Mouse (Mus musculus): ENCODE measurements around the gene Atoh1.

Atoh1 gene

DNA sequence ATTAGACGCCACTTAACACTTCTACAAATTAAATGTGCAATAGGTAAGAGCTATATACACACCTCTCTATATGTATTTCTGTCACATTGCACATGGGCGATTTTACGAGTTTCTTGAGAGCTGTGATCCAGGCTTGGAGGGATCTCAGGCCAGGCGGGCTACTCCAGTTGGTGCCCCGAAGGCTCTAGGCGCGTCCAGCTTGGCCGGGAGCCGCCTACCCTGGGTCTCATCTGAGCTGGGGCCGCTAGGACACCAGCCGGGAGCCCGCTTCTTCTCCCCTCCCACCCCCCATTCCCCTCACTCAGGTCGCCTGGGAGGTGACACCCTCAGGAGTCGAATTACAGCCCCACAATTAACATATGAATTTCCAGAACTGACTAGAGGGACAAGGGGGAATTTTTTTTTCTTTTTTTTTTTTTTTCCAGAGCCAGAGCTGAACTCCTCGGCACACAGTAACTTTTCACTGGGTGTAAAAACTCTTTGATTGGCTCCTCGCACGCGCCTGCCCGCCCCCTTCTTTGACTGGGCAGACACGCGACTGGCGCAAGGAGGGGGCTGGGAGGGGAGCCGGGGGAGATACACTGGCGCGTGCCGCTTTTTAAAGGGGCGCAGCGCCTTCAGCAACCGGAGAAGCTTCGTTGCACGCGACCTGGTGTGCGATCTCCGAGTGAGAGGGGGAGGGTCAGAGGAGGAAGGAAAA lies at the start of gene Atoh1:
TSS of gene Atoh1 (plus strand) at position 627 of the 700 bp plus-strand sequence.
- in situ Hi-C loops (cut with MboI, MseI), result no loop called here

DNA sequence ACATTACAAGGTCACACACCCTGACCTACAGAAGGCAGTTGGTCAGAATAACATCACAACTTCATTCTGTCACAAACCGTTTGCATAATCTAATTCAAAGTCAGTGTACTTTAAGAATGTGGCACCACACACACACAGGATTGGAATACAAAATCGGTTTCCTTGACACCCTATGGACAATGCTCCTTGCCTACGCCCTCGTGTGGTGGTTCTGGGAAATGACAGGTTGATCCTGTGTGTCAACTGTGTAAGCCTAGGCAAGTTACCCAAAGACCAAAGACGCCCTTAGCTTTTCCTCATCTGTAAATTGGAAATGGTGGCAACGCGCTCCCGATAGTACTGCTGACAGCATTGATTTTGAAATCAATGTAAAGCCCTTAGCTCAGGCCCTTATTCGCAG lies 45.0 kb upstream of the Atoh1 start:
- in situ Hi-C loops (cut with MboI, MseI), result no loop called here

- in situ Hi-C loops (cut with MboI, MseI), result no loop called here
These were observed 44.0 kb upstream of the Atoh1 start for GRCm38 (mm10) chr6:64684973-64685372.

DNA sequence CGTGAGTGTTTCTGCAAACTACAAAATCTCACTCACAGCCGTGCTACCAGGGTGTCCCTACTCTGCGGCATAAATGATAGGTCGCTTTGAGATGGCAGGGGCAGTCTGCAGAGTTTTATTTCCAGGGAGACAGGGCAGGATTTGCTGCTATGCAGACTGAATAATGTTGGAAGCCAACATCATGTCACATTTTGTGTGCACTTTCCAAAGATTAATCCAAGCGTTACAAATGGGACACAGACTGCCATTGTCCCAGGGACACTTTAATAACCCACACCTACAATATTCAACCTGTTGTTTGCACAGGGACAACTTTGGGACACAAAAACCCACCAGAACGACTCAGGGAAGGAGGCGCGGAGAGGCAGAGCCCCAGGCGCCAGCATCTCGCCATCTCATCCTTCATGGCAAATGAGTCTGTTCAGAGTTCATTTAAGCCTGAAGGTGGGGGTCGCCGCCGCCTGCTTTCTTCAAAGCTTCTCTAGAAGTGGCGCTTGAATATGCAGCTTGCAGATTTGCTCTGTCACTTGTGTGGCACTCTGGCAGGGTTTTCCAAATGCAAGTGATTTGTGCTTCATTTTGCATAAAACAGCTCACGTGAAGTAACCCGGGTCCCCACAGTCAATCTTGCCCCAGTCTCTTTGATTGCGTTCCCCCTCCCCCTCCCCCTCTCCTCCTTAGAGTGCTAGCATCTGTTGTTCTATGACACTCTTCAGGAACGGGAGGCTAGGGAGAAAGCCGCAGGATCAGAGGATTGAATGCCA lies 40.6 kb upstream of the Atoh1 start:
- in situ Hi-C loops (cut with MboI, MseI), result no loop called here

- in situ Hi-C loops (cut with MboI, MseI), result no loop called here
These were observed 34.2 kb upstream of the Atoh1 start for GRCm38 (mm10) chr6:64694688-64695087.

GRCm38 (mm10) chr6:64703659-64704058 lies 25.3 kb upstream of the Atoh1 start:
- in situ Hi-C loops (cut with MboI, MseI), result no loop called here

DNA sequence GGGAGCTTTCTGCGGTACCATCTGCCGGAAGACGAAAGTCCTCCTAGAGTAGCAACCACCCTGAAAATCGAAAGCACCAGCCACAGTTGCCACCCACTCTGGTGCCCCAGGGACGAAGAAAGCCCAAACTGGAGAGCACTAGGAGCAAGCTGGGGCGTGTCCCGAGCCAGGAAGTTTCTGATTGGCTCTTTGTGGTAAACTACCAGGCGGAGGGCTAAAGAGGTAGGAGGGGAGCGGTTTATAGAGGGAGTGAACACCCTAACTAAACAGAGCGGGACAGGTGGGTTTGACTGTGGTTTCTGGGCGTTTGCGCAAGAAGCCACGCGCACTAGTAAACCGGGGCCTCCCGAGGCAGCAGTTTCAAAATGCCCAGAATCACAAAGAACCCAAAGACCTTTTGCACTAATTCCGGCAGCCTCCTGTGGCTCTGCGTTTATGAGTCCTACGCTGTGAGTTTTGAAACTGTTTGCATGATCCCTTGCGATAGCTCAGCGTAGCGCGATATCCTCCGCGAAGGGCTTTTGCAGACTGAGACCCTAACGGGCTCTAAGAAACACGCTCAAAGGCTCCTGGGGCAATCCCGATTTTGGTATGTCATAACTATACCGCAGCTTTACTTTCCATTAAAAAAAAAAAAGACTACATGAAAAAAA lies 1.0 kb upstream of the Atoh1 start:
- in situ Hi-C loops (cut with MboI, MseI), result no loop called here

DNA sequence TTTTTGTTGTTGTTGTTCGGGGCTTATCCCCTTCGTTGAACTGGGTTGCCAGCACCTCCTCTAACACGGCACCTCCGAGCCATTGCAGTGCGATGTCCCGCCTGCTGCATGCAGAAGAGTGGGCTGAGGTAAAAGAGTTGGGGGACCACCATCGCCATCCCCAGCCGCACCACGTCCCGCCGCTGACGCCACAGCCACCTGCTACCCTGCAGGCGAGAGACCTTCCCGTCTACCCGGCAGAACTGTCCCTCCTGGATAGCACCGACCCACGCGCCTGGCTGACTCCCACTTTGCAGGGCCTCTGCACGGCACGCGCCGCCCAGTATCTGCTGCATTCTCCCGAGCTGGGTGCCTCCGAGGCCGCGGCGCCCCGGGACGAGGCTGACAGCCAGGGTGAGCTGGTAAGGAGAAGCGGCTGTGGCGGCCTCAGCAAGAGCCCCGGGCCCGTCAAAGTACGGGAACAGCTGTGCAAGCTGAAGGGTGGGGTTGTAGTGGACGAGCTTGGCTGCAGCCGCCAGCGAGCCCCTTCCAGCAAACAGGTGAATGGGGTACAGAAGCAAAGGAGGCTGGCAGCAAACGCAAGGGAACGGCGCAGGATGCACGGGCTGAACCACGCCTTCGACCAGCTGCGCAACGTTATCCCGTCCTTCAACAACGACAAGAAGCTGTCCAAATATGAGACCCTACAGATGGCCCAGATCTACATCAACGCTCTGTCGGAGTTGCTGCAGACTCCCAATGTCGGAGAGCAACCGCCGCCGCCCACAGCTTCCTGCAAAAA lies 496 bp downstream of the Atoh1 start:
- in situ Hi-C loops (cut with MboI, MseI), result no loop called here

GRCm38 (mm10) chr6:64730030-64730429 lies 1.1 kb downstream of the Atoh1 start:
- in situ Hi-C loops (cut with MboI, MseI), result no loop called here

DNA sequence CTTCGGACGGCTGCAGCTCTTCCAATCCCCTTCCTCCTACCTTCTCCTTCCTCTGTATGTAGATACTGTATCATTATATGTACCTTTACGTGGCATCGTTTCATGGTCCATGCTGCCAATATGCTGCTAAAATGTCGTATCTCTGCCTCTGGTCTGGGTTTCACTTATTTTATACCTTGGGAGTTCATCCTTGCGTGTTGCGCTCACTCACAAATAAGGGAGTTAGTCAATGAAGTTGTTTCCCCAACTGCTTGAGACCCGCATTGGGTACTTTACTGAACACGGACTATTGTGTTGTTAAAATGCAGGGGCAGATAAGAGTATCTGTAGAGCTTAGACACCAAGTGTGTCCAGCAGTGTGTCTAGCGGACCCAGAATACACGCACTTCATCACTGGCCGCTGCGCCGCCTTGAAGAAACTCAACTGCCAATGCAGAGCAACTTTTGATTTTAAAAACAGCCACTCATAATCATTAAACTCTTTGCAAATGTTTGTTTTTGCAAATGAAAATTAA lies 1.6 kb downstream of the Atoh1 start:
- in situ Hi-C loops (cut with MboI, MseI), result no loop called here

DNA sequence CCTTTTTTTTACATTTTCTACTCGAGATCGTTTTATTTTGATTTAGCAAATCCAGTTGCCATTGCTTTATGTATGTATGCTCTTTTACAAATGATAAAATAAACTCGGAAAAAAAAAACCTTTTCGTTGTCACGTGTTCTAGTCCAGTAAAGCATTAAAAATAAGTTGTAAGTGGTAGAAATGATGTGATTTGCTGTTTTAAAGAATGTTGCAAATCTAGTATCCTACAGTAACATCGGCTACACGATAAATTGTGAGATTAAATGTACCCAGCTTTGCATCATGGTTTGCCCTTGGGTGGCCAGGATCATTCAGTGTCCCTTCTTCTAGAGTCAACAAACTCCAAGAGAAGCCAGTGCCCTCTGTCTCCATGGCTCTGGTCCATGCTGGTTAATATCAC lies 2.2 kb downstream of the Atoh1 start:
- in situ Hi-C loops (cut with MboI, MseI), result no loop called here

DNA sequence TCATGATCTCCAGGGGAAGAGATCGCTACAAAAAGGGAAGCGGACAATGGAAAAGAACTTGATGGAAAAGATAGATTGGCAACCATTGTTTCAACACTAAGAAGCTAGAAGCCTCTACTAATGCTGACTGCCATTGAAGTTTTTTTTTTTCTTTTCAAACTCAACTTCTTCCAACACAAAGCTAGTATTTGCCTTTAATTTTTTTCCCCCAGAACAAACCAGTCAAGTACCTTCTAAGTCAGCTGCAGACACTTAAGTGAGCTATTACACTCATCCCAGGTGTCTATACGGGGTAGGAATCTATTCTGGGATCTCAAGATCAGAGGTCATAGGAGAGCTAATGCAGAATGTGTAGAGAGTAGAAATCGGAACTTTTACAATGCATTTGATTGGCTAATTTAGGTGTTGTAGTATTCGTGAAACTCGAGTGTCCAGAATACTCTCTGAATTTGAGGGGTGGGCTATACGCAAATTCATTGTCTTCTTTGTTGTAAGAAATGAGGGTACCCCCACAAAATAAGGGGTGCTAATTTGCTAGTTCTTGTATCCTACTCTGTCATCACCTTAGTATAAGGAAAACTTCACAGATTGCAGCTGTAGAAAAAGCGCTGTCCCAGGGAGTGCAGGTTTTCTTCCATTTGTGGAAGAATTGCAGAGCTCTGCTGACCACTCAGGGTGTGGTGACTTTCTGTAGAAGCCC lies 2.8 kb downstream of the Atoh1 start:
- in situ Hi-C loops (cut with MboI, MseI), result no loop called here

- in situ Hi-C loops (cut with MboI, MseI), result no loop called here
These were observed 4.4 kb downstream of the Atoh1 start for GRCm38 (mm10) chr6:64733311-64733710.

DNA sequence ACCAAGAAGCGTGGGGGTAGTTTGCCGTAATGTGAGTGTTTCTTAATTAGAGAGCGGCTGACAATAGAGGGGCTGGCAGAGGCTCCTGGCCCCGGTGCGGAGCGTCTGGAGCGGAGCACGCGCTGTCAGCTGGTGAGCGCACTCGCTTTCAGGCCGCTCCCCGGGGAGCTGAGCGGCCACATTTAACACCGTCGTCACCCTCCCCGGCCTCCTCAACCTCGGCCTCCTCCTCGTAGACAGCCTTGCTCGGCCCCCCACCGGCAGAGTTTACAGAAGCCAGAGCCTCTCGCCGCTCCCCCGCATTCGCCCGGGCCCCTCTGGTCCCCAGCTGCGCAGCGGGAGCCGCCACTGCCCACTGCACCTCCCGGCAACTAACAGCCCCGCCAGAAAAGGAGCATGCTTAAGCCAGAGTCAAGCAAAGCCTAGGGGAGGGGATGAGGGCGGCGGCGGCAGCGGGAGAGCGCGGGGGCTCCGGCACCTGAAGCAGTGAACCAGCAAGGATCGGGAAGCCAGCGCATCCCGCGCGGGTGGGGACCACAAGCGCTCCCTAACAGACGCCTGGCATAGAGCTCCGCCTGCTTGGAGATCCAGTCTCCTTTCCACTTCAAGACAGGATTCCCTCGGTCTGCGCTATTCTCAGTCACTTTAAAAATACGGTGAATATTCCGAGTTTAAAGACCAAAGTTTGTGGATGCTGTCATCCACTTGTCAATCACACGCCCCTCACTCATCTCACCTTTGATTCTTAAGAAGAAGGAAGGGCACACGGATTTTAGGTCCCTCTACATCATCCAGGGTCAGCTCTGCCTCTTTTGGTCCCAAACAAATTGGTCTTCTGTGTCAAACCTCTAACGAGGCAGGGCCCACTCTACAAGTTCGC lies 5.8 kb downstream of the Atoh1 start:
- in situ Hi-C loops (cut with MboI, MseI), result no loop called here

DNA sequence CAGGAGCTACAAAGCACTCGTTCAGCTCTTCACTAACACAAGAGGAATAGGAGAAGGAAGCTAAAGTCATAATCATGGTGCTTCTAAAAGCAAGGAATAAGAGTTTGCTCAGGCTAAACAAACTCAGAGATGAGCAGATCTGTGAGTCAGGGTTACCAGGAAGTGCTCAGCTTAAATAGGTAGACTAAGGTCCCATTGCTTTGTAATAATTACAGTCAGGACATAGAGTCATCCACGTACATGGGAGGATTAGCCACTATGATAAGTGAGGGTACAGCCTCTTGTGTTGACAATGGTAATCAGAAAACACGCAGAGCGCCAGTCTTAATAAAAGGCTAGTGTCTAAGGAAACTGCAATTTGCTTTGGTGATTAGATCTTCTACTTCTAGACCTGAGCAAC lies 7.4 kb downstream of the Atoh1 start:
- in situ Hi-C loops (cut with MboI, MseI), result no loop called here

- in situ Hi-C loops (cut with MboI, MseI), result no loop called here
These were observed 14.1 kb downstream of the Atoh1 start for GRCm38 (mm10) chr6:64742915-64743489.

DNA sequence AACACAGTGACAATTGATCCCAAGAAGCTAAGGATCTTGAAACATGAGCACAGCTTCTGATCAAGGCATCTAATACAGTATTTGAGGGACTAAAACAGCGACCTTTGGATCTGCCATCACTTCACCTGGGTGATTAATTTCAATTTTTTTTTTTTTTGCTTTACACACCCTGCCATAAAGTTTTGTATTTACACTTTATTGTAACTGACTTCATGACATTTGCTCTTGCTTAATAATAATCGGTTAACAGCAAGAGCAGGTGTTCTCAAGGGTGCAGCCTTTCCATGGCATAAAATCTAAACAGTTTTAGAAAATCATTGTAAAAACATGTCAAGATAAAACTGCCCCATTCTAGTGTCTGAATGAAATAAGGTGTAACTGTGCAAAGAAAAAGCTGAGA lies 25.6 kb downstream of the Atoh1 start:
- in situ Hi-C loops (cut with MboI, MseI), result loop anchor here (10.0 kb wide), 1 partner anchor 1540 kb away; no protein-coding TSS in a partner anchor

GRCm38 (mm10) chr6:64763901-64764300 lies 35.0 kb downstream of the Atoh1 start:
- in situ Hi-C loops (cut with MboI, MseI), result no loop called here

GRCm38 (mm10) chr6:64773430-64773829 lies 44.5 kb downstream of the Atoh1 start:
- in situ Hi-C loops (cut with MboI, MseI), result no loop called here

Data from T-helper 1 cell (primary cell).